Mouse (Mus musculus): ENCODE results near the gene Pdcd11.

The Pdcd11 gene

GRCm38 (mm10) chr19:47168793-47169412 lies 78.3 kb downstream of the Pdcd11 start:
- peak; percentile 66 to 83 for DNase-seq (ENCODE audit: low spot score in 2 of 2)

GRCm38 (mm10) chr19:47174515-47174914 lies 83.9 kb downstream of the Pdcd11 start:
- DNase-seq (ENCODE audit: low spot score in 2 of 2): no peak

GRCm38 (mm10) chr19:47175472-47175871 lies 84.9 kb downstream of the Pdcd11 start:
- no peak for DNase-seq (ENCODE audit: low spot score in 2 of 2)

GRCm38 (mm10) chr19:47176916-47177505 lies 86.4 kb downstream of the Pdcd11 start:
- no peak for DNase-seq (ENCODE audit: low spot score in 2 of 2)

GRCm38 (mm10) chr19:47178001-47178400 lies 87.4 kb downstream of the Pdcd11 start:
- DNase-seq (ENCODE audit: low spot score in 2 of 2): no peak

GRCm38 (mm10) chr19:47178431-47179271 lies 88.1 kb downstream of the Pdcd11 start, which contains the start of gene Neurl1a:
Gene Neurl1a (plus strand): TSS chr19:47178820.
- no peak for DNase-seq (ENCODE audit: low spot score in 2 of 2)

- no peak for DNase-seq (ENCODE audit: low spot score in 2 of 2)
Measured at GRCm38 (mm10) chr19:47179272-47179809, 88.8 kb downstream of the Pdcd11 start.

GRCm38 (mm10) chr19:47180011-47180410 lies 89.4 kb downstream of the Pdcd11 start:
- DNase-seq (ENCODE audit: low spot score in 2 of 2): no peak
